Mouse (Mus musculus) liver, embryonic 12.5 days (tissue): ENCODE results near the gene Prepl. TPM values are rescaled to one million over a fixed set of nuclear protein-coding genes. Genes with fewer than 3 reads are reported as not detected.
A peak's percentile ranks its signal among the peaks of the same experiment; 100 is the strongest.

Source experiments
- ATAC-seq: fragments of 200-750 bp; cut with Nextera tagmentation; 2 replicates; pipeline ENCODE4 v1.8.0; 2017; ENCODE audit warnings: moderate number of reproducible peaks, mild to moderate bottlenecking, moderate library complexity
- H3K27ac ChIP-seq: fragments of 300-500 bp; sonication (generic); 2 replicates; pipeline ENCODE4 v1.5.1; 2016; ENCODE audit warnings: mild to moderate bottlenecking
- H3K27me3 ChIP-seq: fragments of 300-500 bp; sonication (generic); replicated peaks from 2 replicates; pipeline ENCODE4 v1.6.1; 2016; ENCODE audit warnings: mild to moderate bottlenecking, moderate library complexity
- H3K36me3 ChIP-seq: fragments of 300-500 bp; sonication (generic); 2 replicates; pipeline ENCODE4 v1.6.1; 2016; ENCODE audit warnings: mild to moderate bottlenecking, moderate library complexity
- H3K4me1 ChIP-seq: fragments of 300-500 bp; sonication (generic); 2 replicates; pipeline ENCODE4 v1.6.1; 2016
- H3K4me2 ChIP-seq: fragments of 300-500 bp; sonication (generic); 2 replicates; pipeline ENCODE4 v1.6.1; 2016; ENCODE audit warnings: mild to moderate bottlenecking, moderate library complexity
- H3K4me3 ChIP-seq: fragments of 300-500 bp; sonication (generic); 2 replicates; pipeline ENCODE4 v1.5.1; 2016; ENCODE audit warnings: mild to moderate bottlenecking, moderate library complexity
- H3K9ac ChIP-seq: fragments of 300-500 bp; sonication (generic); 2 replicates; pipeline ENCODE4 v1.6.1; 2016; ENCODE audit warnings: mild to moderate bottlenecking, moderate library complexity
- H3K9me3 ChIP-seq: fragments of 300-500 bp; sonication (generic); replicated peaks from 2 replicates; pipeline ENCODE4 v1.6.1; 2016; ENCODE audit warnings: mild to moderate bottlenecking, moderate library complexity
- WGBS: fragments of 180-500 bp; shearing (Covaris S2); methylation state at CpG from one replicate; pipeline ENCODE4 v1.1.7; 2016; ENCODE audit not compliant: insufficient replicate concordance; 5-methylcytosine and 5-hydroxymethylcytosine counted together
- polyA plus RNA-seq: library from polyadenylated mRNA; unstranded; fragments of >200 nt; fragmentation: Nextera tagmentation; extraction: Ambion mirVana; gene quantifications from 2 replicates; pipeline ENCODE4 v1.2.1, GENCODE M21; 2016

The Prepl gene
- 11.2 and 12.8 TPM in 2 replicates for polyA plus RNA-seq

GRCm38 (mm10) chr17:85090120-85091099, at the start of gene Prepl, which contains the start of gene Camkmt:
Gene Prepl (minus strand): TSS chr17:85090241.
Gene Camkmt (plus strand): TSS chr17:85090552.
- H3K36me3 ChIP-seq = no peaks in the 10 kb centered on the region
- peak within 1 kb of the TSS; percentile 78 for H3K27ac ChIP-seq
- no peaks in the 10 kb centered on the region for H3K27me3 ChIP-seq
- peak within 1 kb of the TSS; percentile 88 for H3K4me3 ChIP-seq
- H3K4me2 ChIP-seq = peak within 1 kb of the TSS; percentile 94
- peak within 1 kb of the TSS; percentile 78 for H3K9ac ChIP-seq
- ATAC-seq = peak; percentile 98
- H3K4me1 ChIP-seq = peaks cover 24% of the 10 kb centered on the region
- under 1% methylated on average over 63 of the region's 63 CpGs for WGBS
- no peaks in the 10 kb centered on the region for H3K9me3 ChIP-seq

GRCm38 (mm10) chr17:85138393-85138792, 48.4 kb upstream of the Prepl start:
- Histone ChIP-seq H3K4me3 (no peak overlapping the region), H3K27ac (no peak overlapping the region), H3K27me3 (no peaks in the 10 kb centered on the region), H3K36me3 (no peaks in the 10 kb centered on the region), H3K9ac (no peak overlapping the region), H3K4me2 (no peak overlapping the region), H3K9me3 (no peaks in the 10 kb centered on the region), H3K4me1 (no peaks in the 10 kb centered on the region)
- ATAC-seq = no peak
- 86% methylated on average over 1 of the region's 1 CpGs for WGBS

GRCm38 (mm10) chr17:85116643-85117042, 26.6 kb upstream of the Prepl start:
- ATAC-seq = no peak
- WGBS = 30% methylated on average over 4 of the region's 4 CpGs
- Histone ChIP-seq H3K4me3 (no peak overlapping the region), H3K4me2 (no peak overlapping the region), H3K27ac (no peak overlapping the region), H3K27me3 (no peaks in the 10 kb centered on the region), H3K4me1 (no peaks in the 10 kb centered on the region), H3K9ac (no peak overlapping the region), H3K9me3 (no peaks in the 10 kb centered on the region), H3K36me3 (no peaks in the 10 kb centered on the region)

DNA sequence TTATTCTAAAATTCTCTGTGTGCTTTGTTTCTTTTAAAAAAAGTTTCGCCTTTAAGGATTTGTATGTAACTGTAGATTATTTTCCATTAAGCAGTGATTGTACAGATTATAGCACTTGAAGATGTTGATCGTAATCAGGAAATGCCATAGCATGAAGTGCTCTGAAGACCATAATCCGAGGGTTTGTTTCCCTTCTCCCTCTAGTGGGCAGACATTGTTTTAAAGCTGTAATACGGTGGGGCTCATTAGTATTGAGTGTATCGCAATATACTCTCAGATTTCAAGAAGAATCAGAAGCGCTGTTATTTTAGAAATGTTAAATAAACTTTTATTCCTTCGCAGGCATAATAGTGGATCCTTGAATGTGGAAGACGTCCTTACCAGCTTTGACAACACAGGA, 23.4 kb upstream of the Prepl start:
- Histone ChIP-seq H3K4me1 (no peaks in the 10 kb centered on the region), H3K27ac (no peak overlapping the region), H3K4me3 (no peak overlapping the region), H3K9ac (no peak overlapping the region), H3K36me3 (no peaks in the 10 kb centered on the region), H3K9me3 (no peaks in the 10 kb centered on the region), H3K27me3 (no peaks in the 10 kb centered on the region), H3K4me2 (no peak overlapping the region)
- WGBS = 77% methylated on average over 8 of the region's 8 CpGs
- ATAC-seq = no peak

DNA sequence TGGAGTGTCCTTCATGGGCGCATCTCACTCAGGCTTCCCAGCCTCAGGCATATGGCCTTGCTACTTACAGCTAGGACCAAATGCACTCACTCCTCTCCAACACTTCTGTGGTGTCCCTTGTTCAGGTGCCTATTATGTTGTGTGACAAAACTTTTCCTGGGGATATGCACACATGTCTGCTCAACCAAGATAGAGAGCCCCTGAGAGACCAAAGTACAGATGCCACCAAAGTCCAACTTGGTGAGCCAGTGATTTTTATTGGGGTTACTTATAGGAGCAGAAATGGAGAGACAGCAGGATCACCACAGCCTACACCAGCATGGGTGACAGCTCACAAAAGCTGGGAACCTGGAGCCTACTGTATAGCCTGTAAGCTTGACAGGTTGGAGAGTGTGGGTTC, 20.6 kb upstream of the Prepl start:
- ATAC-seq = no peak
- Histone ChIP-seq H3K4me1 (no peaks in the 10 kb centered on the region), H3K4me3 (no peak overlapping the region), H3K36me3 (no peaks in the 10 kb centered on the region), H3K9ac (no peak overlapping the region), H3K27me3 (no peaks in the 10 kb centered on the region), H3K4me2 (no peak overlapping the region), H3K27ac (no peak overlapping the region), H3K9me3 (no peaks in the 10 kb centered on the region)
- WGBS = 83% methylated on average over 1 of the region's 1 CpGs

GRCm38 (mm10) chr17:85103310-85103709, 13.3 kb upstream of the Prepl start:
- H3K27me3 ChIP-seq = no peaks in the 10 kb centered on the region
- H3K4me2 ChIP-seq = peak overlapping the region; percentile 27
- H3K36me3 ChIP-seq = peaks cover 10% of the 10 kb centered on the region
- H3K27ac ChIP-seq = no peak overlapping the region
- WGBS = 8% methylated on average over 2 of the region's 2 CpGs
- H3K9ac ChIP-seq = no peak overlapping the region
- peaks cover 10% of the 10 kb centered on the region for H3K9me3 ChIP-seq
- peak; percentile 91 for ATAC-seq
- no peak overlapping the region for H3K4me3 ChIP-seq
- peaks cover 17% of the 10 kb centered on the region for H3K4me1 ChIP-seq

DNA sequence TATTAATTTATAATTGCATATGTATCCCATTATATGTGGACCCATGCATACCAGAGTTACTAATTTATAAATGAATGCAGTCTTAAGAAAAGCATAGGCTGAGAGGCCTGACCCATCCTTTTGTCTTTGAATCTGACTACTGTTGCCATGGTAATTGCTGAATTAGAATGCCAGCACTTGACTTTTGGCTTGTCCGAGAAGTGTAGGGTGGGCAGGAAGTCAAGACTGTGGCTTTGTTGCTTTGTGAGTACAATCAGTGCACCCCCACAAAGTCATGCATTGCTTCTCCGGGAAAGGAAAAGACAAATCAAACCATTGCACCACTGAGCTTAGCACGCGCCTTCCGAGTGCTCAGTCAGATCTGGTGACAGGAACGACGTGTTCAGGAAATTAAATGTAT, 11.7 kb upstream of the Prepl start:
- Histone ChIP-seq H3K4me3 (no peak overlapping the region), H3K27me3 (no peaks in the 10 kb centered on the region), H3K4me2 (no peak overlapping the region), H3K4me1 (peaks cover 17% of the 10 kb centered on the region), H3K27ac (no peak overlapping the region), H3K9ac (no peak overlapping the region), H3K9me3 (peaks cover 10% of the 10 kb centered on the region), H3K36me3 (peaks cover 24% of the 10 kb centered on the region)
- no peak for ATAC-seq
- 83% methylated on average over 7 of the region's 7 CpGs for WGBS

DNA sequence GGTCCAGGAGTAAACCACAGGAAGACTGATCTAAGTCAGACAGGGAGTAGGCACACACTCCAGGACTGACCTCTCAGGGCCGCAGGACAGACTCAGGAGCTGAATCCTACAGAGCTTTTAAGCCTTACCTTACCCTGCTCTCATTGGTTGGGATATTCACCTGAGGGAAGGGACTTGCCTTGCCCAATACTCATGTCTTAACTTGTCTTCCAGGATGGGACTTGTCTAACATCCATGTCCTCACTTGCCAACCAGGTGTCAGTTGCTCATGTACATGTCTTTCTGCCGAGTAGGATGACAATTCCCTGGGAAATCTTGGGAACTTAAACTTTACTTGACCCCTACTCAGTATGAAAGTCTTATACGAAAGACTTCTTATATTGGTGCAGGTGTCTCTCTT, 10.2 kb upstream of the Prepl start:
- H3K27me3 ChIP-seq = no peaks in the 10 kb centered on the region
- no peak for ATAC-seq
- WGBS = 78% methylated on average over 3 of the region's 3 CpGs
- peaks cover 17% of the 10 kb centered on the region for H3K4me1 ChIP-seq
- H3K4me3 ChIP-seq = no peak overlapping the region
- H3K9ac ChIP-seq = no peak overlapping the region
- no peak overlapping the region for H3K27ac ChIP-seq
- H3K4me2 ChIP-seq = no peak overlapping the region
- H3K36me3 ChIP-seq = peaks cover 27% of the 10 kb centered on the region
- peaks cover 10% of the 10 kb centered on the region for H3K9me3 ChIP-seq

DNA sequence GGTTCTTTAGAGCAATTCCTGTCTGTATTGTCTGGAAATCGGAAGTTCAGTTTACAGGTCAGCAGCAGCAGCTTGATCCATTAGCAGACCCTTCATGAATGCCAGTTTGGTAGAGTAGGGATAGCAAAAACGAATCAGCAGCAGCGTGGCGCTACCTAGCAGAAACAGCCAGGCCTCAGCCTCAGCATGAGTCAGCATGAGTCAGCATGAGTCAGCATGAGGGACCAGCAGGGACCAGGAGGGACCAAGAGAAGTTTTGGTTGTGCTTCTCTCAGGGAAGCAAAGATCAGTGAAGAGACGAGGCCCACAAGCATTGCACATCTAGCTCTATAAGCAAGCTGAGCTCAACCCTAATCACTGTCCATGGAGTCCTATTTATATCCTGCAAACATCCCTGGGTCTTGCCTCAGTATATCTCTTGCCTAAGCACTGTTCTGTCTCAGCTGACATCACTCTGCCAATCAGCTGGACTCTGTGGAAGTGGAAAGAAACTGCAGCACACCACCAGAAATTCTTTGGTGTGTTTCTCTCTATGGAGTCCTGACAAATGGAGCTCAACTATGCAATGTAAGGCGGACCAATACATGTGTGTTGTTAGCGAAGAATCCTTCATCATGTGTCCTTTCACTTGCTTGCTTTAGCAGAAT, 8.8 kb upstream of the Prepl start:
- 83% methylated on average over 7 of the region's 7 CpGs for WGBS
- H3K9ac ChIP-seq = no peak overlapping the region

GRCm38 (mm10) chr17:85096396-85096795, 6.4 kb upstream of the Prepl start:
- H3K9ac ChIP-seq = no peak overlapping the region
- H3K4me2 ChIP-seq = no peak overlapping the region
- peaks cover 10% of the 10 kb centered on the region for H3K9me3 ChIP-seq
- WGBS = 84% methylated on average over 3 of the region's 3 CpGs
- H3K36me3 ChIP-seq = peaks cover 27% of the 10 kb centered on the region
- no peak overlapping the region for H3K4me3 ChIP-seq
- H3K4me1 ChIP-seq = peaks cover 18% of the 10 kb centered on the region
- H3K27ac ChIP-seq = no peak overlapping the region
- no peak for ATAC-seq
- no peaks in the 10 kb centered on the region for H3K27me3 ChIP-seq

More for the DNA sequence above, 8.8 kb upstream of the Prepl start:
- peak; percentile 74 for ATAC-seq
- H3K4me1 ChIP-seq = peaks cover 15% of the 10 kb centered on the region
- H3K27me3 ChIP-seq = no peaks in the 10 kb centered on the region
- H3K4me2 ChIP-seq = no peak overlapping the region
- no peak overlapping the region for H3K4me3 ChIP-seq
- peaks cover 10% of the 10 kb centered on the region for H3K9me3 ChIP-seq
- peaks cover 27% of the 10 kb centered on the region for H3K36me3 ChIP-seq
- H3K27ac ChIP-seq = no peak overlapping the region

GRCm38 (mm10) chr17:85091762-85092161, 1.7 kb upstream of the Prepl start:
- no peak for ATAC-seq
- no peak overlapping the region for H3K9ac ChIP-seq
- H3K4me1 ChIP-seq = peaks cover 24% of the 10 kb centered on the region
- peak overlapping the region; percentile 94 for H3K4me2 ChIP-seq
- no peak overlapping the region for H3K27ac ChIP-seq
- H3K4me3 ChIP-seq = peak overlapping the region; percentile 88; the same call in 1 of the 2 replicates
- peaks cover 3% of the 10 kb centered on the region; the same call in 1 of the 2 replicates for H3K36me3 ChIP-seq
- H3K9me3 ChIP-seq = no peaks in the 10 kb centered on the region
- WGBS = 81% methylated on average over 6 of the region's 6 CpGs
- no peaks in the 10 kb centered on the region for H3K27me3 ChIP-seq

- peak overlapping the region; percentile 78 for H3K27ac ChIP-seq
- H3K9me3 ChIP-seq = no peaks in the 10 kb centered on the region
- H3K4me1 ChIP-seq = peaks cover 24% of the 10 kb centered on the region
- peak overlapping the region; percentile 78 for H3K9ac ChIP-seq
- peak overlapping the region; percentile 94 for H3K4me2 ChIP-seq
- no peaks in the 10 kb centered on the region for H3K36me3 ChIP-seq
- ATAC-seq = no peak
- under 1% methylated on average over 16 of the region's 16 CpGs for WGBS
- H3K27me3 ChIP-seq = no peaks in the 10 kb centered on the region
- H3K4me3 ChIP-seq = peak overlapping the region; percentile 88
These were observed 420 bp downstream of the Prepl start for GRCm38 (mm10) chr17:85089621-85090020.
